Mouse (Mus musculus): ENCODE measurements around the gene Hacd2. TPM values are rescaled to one million over a fixed set of nuclear protein-coding genes. Genes with fewer than 3 reads are reported as not detected.
A peak's percentile ranks its signal among the peaks of the same experiment; 100 is the strongest.

Gene Hacd2
- polyA plus RNA-seq, 1 experiment from 2014 or later, result 92.3 TPM

- peaks cover 5% of the 10 kb centered on the region; the same call in 1 of the 2 replicates for H3K4me1 ChIP-seq (replicated peaks)
- no peak overlapping the region for H3K9ac ChIP-seq
- no peaks in the 10 kb centered on the region for H3K27me3 ChIP-seq (replicated peaks)
- no peak overlapping the region for H3K4me3 ChIP-seq (replicated peaks)
- 35% methylated on average over 9 of the region's 9 CpGs for WGBS
- H3K9me3 ChIP-seq, result no peaks in the 10 kb centered on the region
- H3K36me3 ChIP-seq, result no peaks in the 10 kb centered on the region
- H3K27ac ChIP-seq, result no peak overlapping the region
- ATAC-seq, result no peak
- H3K4me2 ChIP-seq (replicated peaks), result peak overlapping the region; percentile 28; the same call in 1 of the 2 replicates
These were observed 118.4 kb downstream of the Hacd2 start for GRCm38 (mm10) chr16:35140620-35140975.

- no peak overlapping the region for H3K27ac ChIP-seq
- H3K9ac ChIP-seq, result no peak overlapping the region
- peaks cover 5% of the 10 kb centered on the region; the same call in 1 of the 2 replicates for H3K4me1 ChIP-seq (replicated peaks)
- no peaks in the 10 kb centered on the region for H3K9me3 ChIP-seq
- H3K4me2 ChIP-seq (replicated peaks), result no peak overlapping the region
- no peaks in the 10 kb centered on the region for H3K36me3 ChIP-seq
- 78% methylated on average over 8 of the region's 8 CpGs for WGBS
- H3K4me3 ChIP-seq (replicated peaks), result no peak overlapping the region
- ATAC-seq, result no peak
- no peaks in the 10 kb centered on the region for H3K27me3 ChIP-seq (replicated peaks)
These were observed 119.6 kb downstream of the Hacd2 start for GRCm38 (mm10) chr16:35141839-35142238.

- H3K4me3 ChIP-seq (replicated peaks), result no peak overlapping the region
- ATAC-seq, result no peak
- WGBS, result 26% methylated on average over 4 of the region's 4 CpGs
These were observed 123.9 kb downstream of the Hacd2 start for GRCm38 (mm10) chr16:35146153-35146552.

GRCm38 (mm10) chr16:35153146-35153755, 131.0 kb downstream of the Hacd2 start:
- peaks cover 30% of the 10 kb centered on the region for H3K4me1 ChIP-seq (replicated peaks)
- peaks cover 56% of the 10 kb centered on the region for H3K27me3 ChIP-seq (replicated peaks)
- H3K27ac ChIP-seq, result no peak overlapping the region
- no peaks in the 10 kb centered on the region for H3K9me3 ChIP-seq
- no peak overlapping the region for H3K9ac ChIP-seq
- H3K4me3 ChIP-seq (replicated peaks), result no peak overlapping the region
- H3K36me3 ChIP-seq, result no peaks in the 10 kb centered on the region
- ATAC-seq, result no peak
- 7% methylated on average over 12 of the region's 12 CpGs for WGBS
- peak overlapping the region; percentile 98; the same call in 1 of the 2 replicates for H3K4me2 ChIP-seq (replicated peaks)

More at GRCm38 (mm10) chr16:35146153-35146552, 123.9 kb downstream of the Hacd2 start:
- Histone ChIP-seq H3K27me3 (replicated peaks) (no peaks in the 10 kb centered on the region), H3K9ac (no peak overlapping the region), H3K27ac (no peak overlapping the region), H3K4me1 (replicated peaks) (no peaks in the 10 kb centered on the region), H3K36me3 (no peaks in the 10 kb centered on the region), H3K9me3 (no peaks in the 10 kb centered on the region), H3K4me2 (replicated peaks) (no peak overlapping the region)

GRCm38 (mm10) chr16:35154245-35154640, 132.0 kb downstream of the Hacd2 start:
- Histone ChIP-seq H3K4me3 (replicated peaks) (peak overlapping the region; percentile 74), H3K4me1 (replicated peaks) (peaks cover 30% of the 10 kb centered on the region), H3K9me3 (no peaks in the 10 kb centered on the region), H3K9ac (peak overlapping the region; percentile 73), H3K36me3 (no peaks in the 10 kb centered on the region), H3K27me3 (replicated peaks) (peaks cover 56% of the 10 kb centered on the region), H3K4me2 (replicated peaks) (peak overlapping the region; percentile 98), H3K27ac (peak overlapping the region; percentile 80)
- WGBS, result 0% methylated on average over 29 of the region's 29 CpGs
- peak; percentile 57 for ATAC-seq

GRCm38 (mm10) chr16:35154641-35155390, 132.6 kb downstream of the Hacd2 start, which contains the start of gene Adcy5:
Gene Adcy5, plus strand, starts transcription at chr16:35154877.
- peaks cover 56% of the 10 kb centered on the region for H3K27me3 ChIP-seq (replicated peaks)
- peak within 1 kb of the TSS; percentile 98 for H3K4me2 ChIP-seq (replicated peaks)
- WGBS, result 0% methylated on average over 55 of the region's 104 CpGs
- H3K4me1 ChIP-seq (replicated peaks), result peaks cover 36% of the 10 kb centered on the region
- H3K27ac ChIP-seq, result peak within 1 kb of the TSS; percentile 80
- no peaks in the 10 kb centered on the region for H3K36me3 ChIP-seq
- H3K4me3 ChIP-seq (replicated peaks), result peak within 1 kb of the TSS; percentile 74
- peak; percentile 65 for ATAC-seq
- no peaks in the 10 kb centered on the region for H3K9me3 ChIP-seq
- H3K9ac ChIP-seq, result peak within 1 kb of the TSS; percentile 73

GRCm38 (mm10) chr16:35155391-35156305, 133.4 kb downstream of the Hacd2 start:
- peaks cover 36% of the 10 kb centered on the region for H3K4me1 ChIP-seq (replicated peaks)
- peak; percentile 58 for ATAC-seq
- H3K4me2 ChIP-seq (replicated peaks), result peak overlapping the region; percentile 98
- H3K9ac ChIP-seq, result peak overlapping the region; percentile 73
- H3K9me3 ChIP-seq, result no peaks in the 10 kb centered on the region
- H3K36me3 ChIP-seq, result no peaks in the 10 kb centered on the region
- peak overlapping the region; percentile 74 for H3K4me3 ChIP-seq (replicated peaks)
- H3K27ac ChIP-seq, result peak overlapping the region; percentile 80
- WGBS, result 1% methylated on average over 80 of the region's 87 CpGs
- peaks cover 56% of the 10 kb centered on the region for H3K27me3 ChIP-seq (replicated peaks)

GRCm38 (mm10) chr16:35156306-35156695, 134.1 kb downstream of the Hacd2 start:
- Histone ChIP-seq H3K27ac (0 out of 2 replicates have a peak overlapping the region, but pooled peaks have one; percentile 80), H3K4me3 (replicated peaks) (peak overlapping the region; percentile 74), H3K4me2 (replicated peaks) (peak overlapping the region; percentile 98), H3K36me3 (no peaks in the 10 kb centered on the region), H3K4me1 (replicated peaks) (peaks cover 40% of the 10 kb centered on the region), H3K9me3 (no peaks in the 10 kb centered on the region), H3K9ac (peak overlapping the region; percentile 73), H3K27me3 (replicated peaks) (peaks cover 56% of the 10 kb centered on the region)
- ATAC-seq, result peak; percentile 11; the same call in 1 of the 2 replicates
- WGBS, result 3% methylated on average over 48 of the region's 48 CpGs

- H3K27ac ChIP-seq, result no peak overlapping the region
- 75% methylated on average over 21 of the region's 21 CpGs for WGBS
- H3K4me3 ChIP-seq (replicated peaks), result peak overlapping the region; percentile 74
- 0 out of 2 replicates have a peak overlapping the region, but pooled peaks have one; percentile 73 for H3K9ac ChIP-seq
- H3K4me2 ChIP-seq (replicated peaks), result peak overlapping the region; percentile 98
- H3K4me1 ChIP-seq (replicated peaks), result peaks cover 40% of the 10 kb centered on the region
- ATAC-seq, result no peak
- no peaks in the 10 kb centered on the region for H3K36me3 ChIP-seq
- H3K27me3 ChIP-seq (replicated peaks), result peaks cover 56% of the 10 kb centered on the region
- no peaks in the 10 kb centered on the region for H3K9me3 ChIP-seq
These were observed 134.6 kb downstream of the Hacd2 start for GRCm38 (mm10) chr16:35156832-35157231.
